8 mouse cellular contexts compared by ENCODE assay signal in the genomic region with DNA sequence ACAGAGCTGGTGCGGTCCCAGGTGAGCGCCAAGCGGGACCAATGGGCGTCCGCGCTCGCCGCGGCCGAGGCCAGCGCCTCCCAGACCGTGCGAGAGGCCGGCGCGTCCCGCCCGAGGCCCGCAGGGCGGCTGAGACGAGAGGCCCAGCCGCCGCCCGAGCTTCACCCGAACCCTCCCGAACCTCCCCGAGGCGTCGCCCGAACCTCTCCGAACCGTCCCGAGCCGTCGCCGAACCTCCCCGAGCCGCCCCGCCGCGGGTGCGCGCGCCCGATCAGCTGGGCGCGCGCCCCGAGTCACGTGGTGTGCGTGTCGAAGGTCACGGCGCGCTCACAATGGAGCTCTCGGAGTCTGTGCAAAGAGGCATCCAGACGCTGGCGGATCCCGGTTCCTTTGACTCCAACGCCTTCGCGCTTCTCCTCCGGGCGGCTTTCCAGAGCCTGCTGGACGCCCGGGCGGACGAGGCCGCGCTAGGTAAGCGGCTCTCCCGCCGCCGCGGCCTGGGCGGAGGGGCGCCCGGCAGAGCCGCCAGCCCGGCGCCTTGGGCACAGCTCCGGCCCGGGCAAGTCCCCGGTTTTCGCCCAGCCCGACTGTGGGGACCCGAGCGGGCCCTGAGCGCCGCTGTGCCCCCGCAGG. TPM values are rescaled to one million over a fixed set of nuclear protein-coding genes. Genes with fewer than 3 reads are reported as not detected.
DNase-seq lines count a peak whose midpoint lies in the region; ATAC-seq and TF ChIP-seq lines count a peak whose summit lies in the region.

A gene (plus strand): TSS at position 252 of the 633 bp plus-strand sequence.

- TF ChIP-seq CTCF in heart, postnatal 0 days (IDR thresholded peaks at IDR 0.05; ENCODE audit: low read depth): no peak
- TF ChIP-seq CTCF in liver, postnatal 0 days (IDR thresholded peaks at IDR 0.05; ENCODE audit: low read depth): no peak

- H3K27ac ChIP-seq in forebrain, embryonic 13.5 days: peak within 1 kb of the TSS; percentile 99
- peak within 1 kb of the TSS; percentile 99 for H3K27ac ChIP-seq in heart, postnatal 0 days (ENCODE audit: low read depth)
- peak within 1 kb of the TSS; percentile 92 for H3K27ac ChIP-seq in liver, postnatal 0 days (ENCODE audit: low read depth)
- H3K27ac ChIP-seq in neural tube, embryonic 13.5 days (replicated peaks): peak within 1 kb of the TSS; percentile 100

- H3K36me3 ChIP-seq in forebrain, embryonic 13.5 days (ENCODE audit: poor library complexity, severe bottlenecking): no peaks in the 10 kb centered on the region
- H3K36me3 ChIP-seq in heart, postnatal 0 days (replicated peaks; ENCODE audit: control insufficient read depth, insufficient read depth, low read length): no peaks in the 10 kb centered on the region
- H3K36me3 ChIP-seq in liver, postnatal 0 days (replicated peaks; ENCODE audit: insufficient read depth, low read length): peaks cover 4% of the 10 kb centered on the region; the same call in 1 of the 2 replicates
- no peaks in the 10 kb centered on the region for H3K36me3 ChIP-seq in neural tube, embryonic 13.5 days

- H3K27me3 ChIP-seq in forebrain, embryonic 13.5 days: peaks cover 16% of the 10 kb centered on the region
- H3K27me3 ChIP-seq in heart, postnatal 0 days (ENCODE audit: control insufficient read depth, insufficient read depth, low read length): no peaks in the 10 kb centered on the region
- H3K27me3 ChIP-seq in liver, postnatal 0 days (ENCODE audit: insufficient read depth, low read length): 0 out of 2 replicates have a peak, but pooled peaks cover 5% of the 10 kb centered on the region
- peaks cover 16% of the 10 kb centered on the region for H3K27me3 ChIP-seq in neural tube, embryonic 13.5 days

- H3K9ac ChIP-seq in forebrain, embryonic 13.5 days: peak within 1 kb of the TSS; percentile 99
- peak within 1 kb of the TSS; percentile 97 for H3K9ac ChIP-seq in heart, postnatal 0 days (replicated peaks; ENCODE audit: low read depth, low read length)
- peak within 1 kb of the TSS; percentile 90 for H3K9ac ChIP-seq in liver, postnatal 0 days (replicated peaks)
- peak within 1 kb of the TSS; percentile 99 for H3K9ac ChIP-seq in neural tube, embryonic 13.5 days

- H3K4me3 ChIP-seq in forebrain, embryonic 13.5 days: peak within 1 kb of the TSS; percentile 87
- H3K4me3 ChIP-seq in heart, postnatal 0 days (ENCODE audit: low read depth, low read length): peak within 1 kb of the TSS; percentile 95
- H3K4me3 ChIP-seq in liver, postnatal 0 days (ENCODE audit: low read depth, low read length): peak within 1 kb of the TSS; percentile 75
- peak within 1 kb of the TSS; percentile 84 for H3K4me3 ChIP-seq in neural tube, embryonic 13.5 days

- peaks cover 25% of the 10 kb centered on the region for H3K4me1 ChIP-seq in forebrain, embryonic 13.5 days
- H3K4me1 ChIP-seq in heart, postnatal 0 days (ENCODE audit: control insufficient read depth, insufficient read depth): no peaks in the 10 kb centered on the region
- no peaks in the 10 kb centered on the region for H3K4me1 ChIP-seq in liver, postnatal 0 days (ENCODE audit: insufficient read depth)
- H3K4me1 ChIP-seq in neural tube, embryonic 13.5 days (replicated peaks): peaks cover 26% of the 10 kb centered on the region

- peak; percentile 86 to 90 for DNase-seq in CD8-positive naive resting alpha-beta T cell, adult 2 months (ENCODE audit: low read depth in 2 of 2, low spot score in 2 of 2)
- DNase-seq in c-Kit-positive CD71-positive TER-119-positive erythroid progenitor cells, embryonic 14.5 days (ENCODE audit: low spot score): peak; percentile 74
- DNase-seq in heart, postnatal 0 days (ENCODE audit: low spot score): peak; percentile 83
- DNase-seq in kidney, postnatal 4 days: peak; percentile 97
- peak; percentile 94 for DNase-seq in liver, postnatal 0 days
- DNase-seq in telencephalon, adult 2 months (ENCODE audit: low read depth, low spot score): peak; percentile 78

- peak; percentile 88 for ATAC-seq in forebrain, embryonic 13.5 days
- ATAC-seq in heart, postnatal 0 days (ENCODE audit: insufficient read depth, low read depth): peak; percentile 81
- peak; percentile 87 for ATAC-seq in liver, postnatal 0 days
- ATAC-seq in neural tube, embryonic 13.5 days (ENCODE audit: low read depth): peak; percentile 90

- TF ChIP-seq EP300 in heart, postnatal 0 days (IDR thresholded peaks at IDR 0.05; ENCODE audit: low read depth): no peak
- no peak for TF ChIP-seq EP300 in liver, postnatal 0 days (IDR thresholded peaks at IDR 0.05; ENCODE audit: low read depth)

- no peaks in the 10 kb centered on the region for H3K9me3 ChIP-seq in forebrain, embryonic 13.5 days (replicated peaks)
- H3K9me3 ChIP-seq in heart, postnatal 0 days (replicated peaks; ENCODE audit: control insufficient read depth, low read length): no peaks in the 10 kb centered on the region
- H3K9me3 ChIP-seq in liver, postnatal 0 days (ENCODE audit: low read length): no peaks in the 10 kb centered on the region
- H3K9me3 ChIP-seq in neural tube, embryonic 13.5 days: no peaks in the 10 kb centered on the region

- H3K4me2 ChIP-seq in forebrain, embryonic 13.5 days: peak within 1 kb of the TSS; percentile 79
- H3K4me2 ChIP-seq in heart, postnatal 0 days (ENCODE audit: low read depth, low read length): peak within 1 kb of the TSS; percentile 90
- H3K4me2 ChIP-seq in liver, postnatal 0 days (ENCODE audit: low read depth, low read length): peak within 1 kb of the TSS; percentile 87
- H3K4me2 ChIP-seq in neural tube, embryonic 13.5 days: peak within 1 kb of the TSS; percentile 83

- under 1% methylated on average over 75 of the region's 91 CpGs for WGBS in forebrain, embryonic 13.5 days
- WGBS in heart, postnatal 0 days: under 1% methylated on average over 60 of the region's 91 CpGs
- under 1% methylated on average over 88 of the region's 91 CpGs for WGBS in liver, postnatal 0 days (ENCODE audit: insufficient replicate concordance)
- under 1% methylated on average over 91 of the region's 91 CpGs for WGBS in neural tube, embryonic 13.5 days

RNA-seq across cellular contexts. Expression of the gene that starts here (rescaled TPM):
- 211 and 226 TPM in 2 replicates for polyA plus RNA-seq in forebrain, embryonic 13.5 days (2015; fragmentation: Nextera tagmentation; extraction: Ambion mirVana)
- 201 and 342 TPM in 2 replicates for total RNA-seq in heart, postnatal 0 days (2014; rRNA removed; ENCODE audit: low replicate concordance)
- 278 and 291 TPM in 2 replicates for polyA plus RNA-seq in heart, postnatal 0 days (2015; fragmentation: Nextera tagmentation; extraction: Ambion mirVana)
- 115 and 127 TPM in 2 replicates for polyA plus RNA-seq in liver, postnatal 0 days (2015; fragmentation: Nextera tagmentation; extraction: Ambion mirVana)
- polyA plus RNA-seq in neural tube, embryonic 13.5 days (2015; fragmentation: Nextera tagmentation; extraction: Ambion mirVana): 210 and 220 TPM in 2 replicates

Comparison
In these comparisons a context has a peak if more than half of its experiments do, and no peak if none do; other contexts are left out.
1. Peak in every context shown above with its lines: DNase-seq, ATAC-seq, H3K4me3 ChIP-seq and H3K27ac ChIP-seq.